Mouse (Mus musculus) midbrain, embryonic 13.5 days (tissue): ENCODE measurements around the gene Nolc1. TPM values are rescaled to one million over a fixed set of nuclear protein-coding genes. Genes with fewer than 3 reads are reported as not detected.

Experiments
- ATAC-seq: fragments of 200-750 bp; cut with Nextera tagmentation; 2 replicates; pipeline ENCODE4 v1.8.0; 2017; ENCODE audit warnings: mild to moderate bottlenecking, moderate TSS enrichment, moderate library complexity
- H3K27ac ChIP-seq: fragments of 300-500 bp; sonication (generic); 2 replicates; pipeline ENCODE4 v1.5.1; 2015; ENCODE audit warnings: inconsistent platforms, mild to moderate bottlenecking, moderate library complexity
- H3K27me3 ChIP-seq: fragments of 300-500 bp; sonication (generic); 2 replicates; pipeline ENCODE4 v1.6.1; 2015; ENCODE audit warnings: mild to moderate bottlenecking, inconsistent platforms
- H3K36me3 ChIP-seq: fragments of 300-500 bp; sonication (generic); 2 replicates; pipeline ENCODE4 v1.6.1; 2015; ENCODE audit warnings: mild to moderate bottlenecking, inconsistent platforms
- H3K4me1 ChIP-seq: fragments of 300-500 bp; sonication (generic); replicated peaks from 2 replicates; pipeline ENCODE4 v1.6.1; 2015; ENCODE audit warnings: inconsistent platforms
- H3K4me2 ChIP-seq: fragments of 300-500 bp; sonication (generic); replicated peaks from 2 replicates; pipeline ENCODE4 v1.6.1; 2015; ENCODE audit warnings: moderate library complexity, mild to moderate bottlenecking, inconsistent platforms
- H3K4me3 ChIP-seq: fragments of 300-500 bp; sonication (generic); replicated peaks from 2 replicates; pipeline ENCODE4 v1.5.1; 2015; ENCODE audit warnings: mild to moderate bottlenecking, inconsistent platforms
- H3K9ac ChIP-seq: fragments of 300-500 bp; sonication (generic); replicated peaks from 2 replicates; pipeline ENCODE4 v1.6.1; 2015; ENCODE audit warnings: mild to moderate bottlenecking, inconsistent platforms
- H3K9me3 ChIP-seq: fragments of 300-500 bp; sonication (generic); 2 replicates; pipeline ENCODE4 v1.6.1; 2016; ENCODE audit warnings: mild to moderate bottlenecking, inconsistent platforms
- WGBS: fragments of 180-500 bp; shearing (Covaris S2); methylation state at CpG from one replicate; pipeline ENCODE4 v1.1.7; 2015; 5-methylcytosine and 5-hydroxymethylcytosine counted together
- polyA plus RNA-seq: library from polyadenylated mRNA; unstranded; fragments of >200 nt; fragmentation: Nextera tagmentation; extraction: Ambion mirVana; gene quantifications from 2 replicates; pipeline ENCODE4 v1.2.1, GENCODE M21; 2015

The Nolc1 gene
- polyA plus RNA-seq, 1 experiment from 2014 or later, result 82.9 TPM

DNA sequence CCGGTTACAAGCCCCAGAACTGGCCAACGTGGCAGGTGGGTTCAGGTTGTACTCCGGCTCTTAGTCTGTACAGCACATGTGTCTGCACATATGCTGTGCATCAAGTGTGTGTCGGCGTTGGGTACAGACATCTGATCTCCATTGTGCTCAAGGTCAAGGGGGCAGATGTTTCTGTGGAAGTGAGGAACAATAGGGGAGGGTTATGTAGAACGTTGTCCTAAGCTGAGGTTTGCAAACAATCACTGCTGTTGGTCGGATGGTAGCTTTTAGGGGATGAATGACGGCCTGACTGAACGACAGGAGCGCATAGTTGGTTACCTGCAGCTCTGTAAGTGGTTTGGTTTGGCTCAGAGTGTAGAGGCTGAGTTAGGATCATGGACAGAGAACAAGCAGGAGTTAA, 7.6 kb upstream of the Nolc1 start:
- Histone ChIP-seq H3K36me3 (peaks cover 93% of the 10 kb centered on the region), H3K4me2 (no peak overlapping the region), H3K4me3 (no peak overlapping the region), H3K9me3 (no peaks in the 10 kb centered on the region), H3K4me1 (no peaks in the 10 kb centered on the region), H3K27ac (no peak overlapping the region), H3K9ac (no peak overlapping the region), H3K27me3 (no peaks in the 10 kb centered on the region)
- 79% methylated on average over 10 of the region's 10 CpGs for WGBS
- ATAC-seq, result no peak

DNA sequence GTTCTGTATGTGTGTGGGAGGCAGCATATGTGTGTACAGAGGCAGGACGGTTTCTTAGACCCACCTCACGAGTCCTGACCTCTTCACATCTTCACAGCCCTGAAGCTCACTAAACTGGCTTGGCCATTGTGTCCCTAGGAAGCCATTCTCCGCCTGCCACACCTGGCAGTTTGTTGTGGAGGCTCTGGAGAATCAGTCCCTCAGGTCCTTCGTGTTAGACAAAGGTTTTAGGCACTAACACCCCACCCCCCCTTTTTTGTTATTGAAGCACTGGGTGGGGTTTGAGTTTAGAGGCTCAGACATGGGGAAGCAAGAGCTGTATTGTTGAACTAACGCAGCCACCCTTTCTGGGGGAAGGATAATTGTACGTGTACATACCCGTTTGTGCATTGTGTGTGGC, 2.4 kb upstream of the Nolc1 start:
- Histone ChIP-seq H3K9ac (no peak overlapping the region), H3K9me3 (no peaks in the 10 kb centered on the region), H3K4me1 (peaks cover 23% of the 10 kb centered on the region), H3K27me3 (no peaks in the 10 kb centered on the region), H3K4me2 (no peak overlapping the region), H3K27ac (no peak overlapping the region), H3K4me3 (no peak overlapping the region), H3K36me3 (peaks cover 53% of the 10 kb centered on the region)
- no peak for ATAC-seq
- WGBS, result 85% methylated on average over 7 of the region's 7 CpGs

DNA sequence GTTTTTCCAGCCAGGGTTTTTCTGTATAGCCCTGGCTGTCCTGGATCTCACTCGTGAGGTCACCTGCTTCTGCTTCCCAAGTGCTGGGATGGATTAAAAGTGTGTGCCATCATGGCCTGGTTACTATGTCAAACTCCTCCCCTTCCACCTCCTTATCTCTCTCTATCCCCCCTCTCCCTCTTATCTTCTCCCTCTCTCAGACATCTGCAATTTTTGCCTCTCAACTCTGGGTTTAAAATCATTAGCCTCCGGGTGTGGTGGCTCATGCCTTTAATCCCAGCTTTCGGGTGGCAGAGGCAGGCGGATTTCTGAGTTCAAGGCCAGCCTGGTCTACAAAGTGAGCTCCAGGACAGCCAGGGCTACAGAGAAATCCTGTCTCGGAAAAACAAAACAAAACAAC, 1.4 kb upstream of the Nolc1 start:
- Histone ChIP-seq H3K9ac (no peak overlapping the region), H3K27ac (no peak overlapping the region), H3K4me1 (peaks cover 26% of the 10 kb centered on the region), H3K4me2 (no peak overlapping the region), H3K4me3 (no peak overlapping the region), H3K9me3 (no peaks in the 10 kb centered on the region), H3K27me3 (no peaks in the 10 kb centered on the region), H3K36me3 (peaks cover 55% of the 10 kb centered on the region)
- ATAC-seq, result no peak
- WGBS, result 97% methylated on average over 5 of the region's 5 CpGs

DNA sequence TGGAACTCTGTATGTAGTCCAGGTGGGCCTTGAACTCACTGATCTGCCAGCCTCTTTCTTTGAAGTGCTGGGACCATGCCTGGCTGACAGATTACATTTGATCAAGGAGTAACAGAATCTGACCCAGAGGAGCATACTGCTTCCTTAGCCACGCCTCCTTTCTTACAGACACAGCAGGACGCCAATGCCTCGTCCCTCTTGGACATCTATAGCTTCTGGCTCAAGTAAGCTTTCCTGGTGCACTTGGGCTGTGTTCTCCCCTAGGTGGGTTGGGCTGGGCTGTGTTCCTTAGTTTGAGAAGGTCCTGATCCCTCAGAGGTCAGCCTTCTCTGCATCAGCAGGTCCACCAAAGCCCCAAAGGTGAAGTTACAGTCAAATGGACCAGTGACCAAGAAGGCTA, 2.9 kb downstream of the Nolc1 start:
- Histone ChIP-seq H3K27ac (no peak overlapping the region), H3K4me3 (no peak overlapping the region), H3K9ac (no peak overlapping the region), H3K4me1 (peaks cover 26% of the 10 kb centered on the region), H3K36me3 (peaks cover 59% of the 10 kb centered on the region), H3K4me2 (no peak overlapping the region), H3K9me3 (no peaks in the 10 kb centered on the region), H3K27me3 (no peaks in the 10 kb centered on the region)
- no peak for ATAC-seq
- WGBS, result 60% methylated on average over 3 of the region's 3 CpGs

DNA sequence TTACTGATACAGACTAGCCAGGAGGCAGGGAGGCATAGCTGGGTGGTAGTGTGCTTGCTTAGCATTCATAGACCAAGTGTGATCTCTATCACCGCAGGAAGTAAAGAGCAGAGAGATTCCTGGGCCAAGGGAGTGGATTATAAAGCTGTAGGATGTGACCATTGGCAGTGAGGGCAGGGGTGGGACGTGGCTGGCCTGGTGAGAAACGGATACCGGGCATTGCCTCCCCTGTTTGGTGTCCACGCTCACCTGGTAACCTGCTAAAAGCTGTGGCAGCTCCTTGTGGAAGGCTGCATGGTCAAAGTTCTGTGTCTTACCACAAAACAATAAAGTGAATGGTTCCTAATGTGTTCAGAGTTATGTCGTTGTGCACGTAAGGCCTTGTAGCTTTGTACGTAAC, 9.5 kb downstream of the Nolc1 start:
- Histone ChIP-seq H3K4me1 (no peaks in the 10 kb centered on the region), H3K27ac (no peak overlapping the region), H3K9me3 (no peaks in the 10 kb centered on the region), H3K4me2 (no peak overlapping the region), H3K9ac (no peak overlapping the region), H3K36me3 (peaks cover 55% of the 10 kb centered on the region), H3K4me3 (no peak overlapping the region), H3K27me3 (no peaks in the 10 kb centered on the region)
- WGBS, result 96% methylated on average over 8 of the region's 8 CpGs
- ATAC-seq, result no peak

DNA sequence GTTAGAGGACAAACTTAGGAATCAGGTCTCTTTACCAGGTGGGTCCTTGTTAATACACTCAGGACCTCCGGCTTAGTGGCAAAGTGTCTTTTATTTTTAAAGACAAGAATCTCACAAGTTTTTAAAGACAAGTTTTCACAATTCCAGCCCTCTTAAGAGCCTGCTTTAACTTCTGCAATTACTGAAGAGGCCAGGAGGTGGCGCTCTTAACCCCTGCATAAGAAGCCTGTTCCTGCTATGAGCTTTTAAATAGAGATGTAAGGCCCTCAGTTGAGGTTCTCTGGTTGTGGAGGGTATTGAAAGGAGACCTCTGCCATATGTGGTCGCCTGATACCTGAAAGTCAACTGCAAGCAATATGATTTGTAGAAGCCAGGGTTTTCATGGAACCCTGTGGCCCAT, 10.7 kb downstream of the Nolc1 start:
- H3K9me3 ChIP-seq, result no peaks in the 10 kb centered on the region
- peaks cover 43% of the 10 kb centered on the region for H3K36me3 ChIP-seq
- H3K4me3 ChIP-seq, result no peak overlapping the region
- H3K4me2 ChIP-seq, result no peak overlapping the region
- H3K4me1 ChIP-seq, result no peaks in the 10 kb centered on the region
- no peak overlapping the region for H3K9ac ChIP-seq
- WGBS, result 55% methylated on average over 3 of the region's 3 CpGs
- H3K27ac ChIP-seq, result no peak overlapping the region
- ATAC-seq, result no peak
- no peaks in the 10 kb centered on the region for H3K27me3 ChIP-seq

DNA sequence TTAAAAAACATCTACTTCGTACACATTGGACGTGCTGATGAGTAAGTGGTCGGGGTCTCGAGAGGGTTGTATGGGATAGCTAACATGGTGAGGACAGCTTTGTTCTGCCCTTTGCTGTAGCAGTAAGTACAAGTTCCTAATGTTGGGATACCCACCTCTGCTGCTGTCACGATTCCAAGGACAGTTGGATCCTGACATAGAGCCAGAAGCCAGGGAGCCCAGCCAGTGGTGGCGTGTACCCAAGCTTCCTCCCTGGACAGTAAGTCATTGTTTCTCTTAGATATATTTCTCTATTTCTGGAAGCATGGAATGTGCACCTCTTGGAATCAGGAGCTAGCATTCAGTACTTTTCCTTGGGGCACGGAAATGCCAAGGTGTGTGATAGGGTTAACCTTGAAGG, 12.2 kb downstream of the Nolc1 start:
- Histone ChIP-seq H3K9ac (no peak overlapping the region), H3K27me3 (no peaks in the 10 kb centered on the region), H3K36me3 (peaks cover 28% of the 10 kb centered on the region), H3K4me1 (no peaks in the 10 kb centered on the region), H3K4me3 (no peak overlapping the region), H3K4me2 (no peak overlapping the region), H3K9me3 (no peaks in the 10 kb centered on the region), H3K27ac (no peak overlapping the region)
- ATAC-seq, result no peak
- WGBS, result 87% methylated on average over 7 of the region's 7 CpGs

DNA sequence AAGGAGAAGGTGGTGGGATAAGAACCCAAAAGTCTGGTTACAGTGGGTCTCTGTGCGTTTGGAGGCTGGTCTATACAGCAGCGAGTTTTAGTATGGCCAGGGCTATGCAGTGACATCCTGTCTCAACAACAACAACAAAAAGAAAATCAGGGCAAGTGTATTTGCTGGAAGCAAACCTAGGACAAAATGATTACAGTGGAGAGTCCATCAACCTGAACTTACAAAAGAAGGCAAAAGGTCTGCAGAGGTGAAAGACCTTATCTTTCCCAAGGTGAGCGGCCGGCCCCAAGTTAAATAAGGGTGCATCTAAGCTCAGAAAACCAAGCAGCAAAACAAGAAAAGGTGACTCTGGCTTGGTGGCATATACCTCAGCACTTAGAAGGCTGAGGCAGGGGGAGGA, 16.0 kb downstream of the Nolc1 start:
- Histone ChIP-seq H3K4me2 (no peak overlapping the region), H3K9me3 (no peaks in the 10 kb centered on the region), H3K4me1 (no peaks in the 10 kb centered on the region), H3K4me3 (no peak overlapping the region), H3K27me3 (no peaks in the 10 kb centered on the region), H3K36me3 (no peaks in the 10 kb centered on the region), H3K27ac (no peak overlapping the region), H3K9ac (no peak overlapping the region)
- no peak for ATAC-seq
- 92% methylated on average over 4 of the region's 4 CpGs for WGBS

DNA sequence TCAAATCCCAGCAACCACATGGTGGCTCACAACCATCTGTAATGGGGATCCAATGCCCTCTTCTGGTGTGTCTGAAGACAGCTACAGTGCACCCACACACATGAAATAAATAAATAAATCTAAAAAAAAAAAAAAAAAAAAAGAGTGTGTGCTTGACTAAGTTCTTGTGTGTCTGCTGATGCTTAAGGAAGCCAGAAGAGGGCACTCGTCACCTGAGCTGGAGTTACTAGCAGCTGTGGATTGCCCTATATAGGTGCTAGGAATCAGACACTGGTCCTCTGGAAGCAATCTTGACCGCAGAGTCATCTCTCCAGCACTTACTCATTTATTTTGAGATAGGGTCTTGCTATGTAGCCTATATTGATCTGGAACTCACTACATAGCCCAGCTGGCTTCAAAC, 18.5 kb downstream of the Nolc1 start:
- Histone ChIP-seq H3K9me3 (no peaks in the 10 kb centered on the region), H3K27me3 (no peaks in the 10 kb centered on the region), H3K36me3 (no peaks in the 10 kb centered on the region), H3K27ac (no peak overlapping the region), H3K4me3 (no peak overlapping the region), H3K9ac (no peak overlapping the region), H3K4me2 (no peak overlapping the region), H3K4me1 (no peaks in the 10 kb centered on the region)
- WGBS, result 89% methylated on average over 2 of the region's 2 CpGs
- no peak for ATAC-seq

DNA sequence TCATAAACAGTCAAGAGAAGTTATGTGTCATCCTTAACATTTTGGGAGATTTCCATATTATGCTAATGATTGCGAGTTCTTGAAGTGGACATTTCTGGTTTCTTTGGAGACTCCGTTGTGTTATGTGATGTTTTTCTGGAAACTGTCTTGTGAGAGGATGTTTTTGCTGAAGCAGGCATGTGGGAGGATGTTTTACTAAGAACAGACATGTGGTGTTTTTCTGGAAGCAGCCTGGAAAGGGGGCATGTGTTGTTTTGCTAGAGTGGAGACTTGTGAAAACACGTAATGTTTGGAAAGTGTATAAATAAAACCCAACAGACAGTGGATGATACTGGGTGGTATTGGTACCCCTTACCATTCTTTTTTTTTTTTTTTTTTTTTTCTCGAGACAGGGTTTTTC, 19.6 kb downstream of the Nolc1 start:
- no peaks in the 10 kb centered on the region for H3K36me3 ChIP-seq
- H3K9me3 ChIP-seq, result no peaks in the 10 kb centered on the region
- H3K4me2 ChIP-seq, result no peak overlapping the region
- no peak overlapping the region for H3K9ac ChIP-seq
- WGBS, result 86% methylated on average over 4 of the region's 4 CpGs
- H3K4me3 ChIP-seq, result no peak overlapping the region
- no peak overlapping the region for H3K27ac ChIP-seq
- H3K4me1 ChIP-seq, result no peaks in the 10 kb centered on the region
- H3K27me3 ChIP-seq, result no peaks in the 10 kb centered on the region
- no peak for ATAC-seq

DNA sequence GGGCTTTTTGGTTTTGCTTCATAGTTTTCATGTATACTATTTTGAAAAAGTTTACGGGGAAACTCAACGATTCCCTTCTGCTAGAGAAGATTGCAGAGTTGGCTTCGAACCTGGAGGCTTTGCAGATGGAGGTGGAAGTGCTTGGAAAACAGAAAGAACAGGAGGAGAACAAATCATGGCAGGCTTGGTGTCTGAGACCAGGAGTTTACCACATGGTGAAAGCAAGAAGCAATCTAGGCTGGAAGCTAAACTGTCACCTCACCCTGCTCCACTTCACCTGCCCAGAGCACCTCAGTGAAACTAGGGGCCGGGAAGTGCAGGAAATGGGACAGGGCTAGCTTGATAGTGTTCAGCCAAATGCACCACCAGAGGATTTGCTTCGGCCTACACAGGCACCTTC, 20.7 kb downstream of the Nolc1 start:
- no peak overlapping the region for H3K9ac ChIP-seq
- H3K4me1 ChIP-seq, result no peaks in the 10 kb centered on the region
- no peak overlapping the region for H3K4me2 ChIP-seq
- no peak overlapping the region for H3K4me3 ChIP-seq
- no peaks in the 10 kb centered on the region for H3K27me3 ChIP-seq
- H3K36me3 ChIP-seq, result no peaks in the 10 kb centered on the region
- no peaks in the 10 kb centered on the region for H3K9me3 ChIP-seq
- no peak overlapping the region for H3K27ac ChIP-seq
- no peak for ATAC-seq
- WGBS, result 85% methylated on average over 5 of the region's 5 CpGs

DNA sequence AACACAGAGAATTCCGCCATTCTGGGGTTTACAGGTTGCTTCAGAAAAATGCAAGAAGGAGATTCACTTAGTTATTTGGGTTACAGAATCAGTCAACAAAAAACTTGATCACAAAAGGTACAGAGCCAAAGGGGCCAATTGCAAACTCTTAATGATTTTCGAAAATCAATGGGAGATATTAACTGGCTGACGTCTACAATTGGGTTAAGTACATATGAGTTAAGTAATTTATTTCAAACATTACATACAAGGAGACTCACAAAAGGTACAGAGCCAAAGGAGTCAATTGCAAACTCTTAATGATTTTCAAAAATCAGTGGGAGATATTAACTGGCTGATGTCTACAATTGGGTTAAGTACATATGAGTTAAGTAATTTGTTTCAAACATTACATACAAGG, 23.9 kb downstream of the Nolc1 start:
- Histone ChIP-seq H3K36me3 (no peaks in the 10 kb centered on the region), H3K9ac (no peak overlapping the region), H3K4me2 (no peak overlapping the region), H3K4me3 (no peak overlapping the region), H3K4me1 (no peaks in the 10 kb centered on the region), H3K27ac (no peak overlapping the region), H3K27me3 (no peaks in the 10 kb centered on the region), H3K9me3 (no peaks in the 10 kb centered on the region)
- 89% methylated on average over 3 of the region's 3 CpGs for whole genome bisulfite sequencing
- no peak for ATAC-seq

DNA sequence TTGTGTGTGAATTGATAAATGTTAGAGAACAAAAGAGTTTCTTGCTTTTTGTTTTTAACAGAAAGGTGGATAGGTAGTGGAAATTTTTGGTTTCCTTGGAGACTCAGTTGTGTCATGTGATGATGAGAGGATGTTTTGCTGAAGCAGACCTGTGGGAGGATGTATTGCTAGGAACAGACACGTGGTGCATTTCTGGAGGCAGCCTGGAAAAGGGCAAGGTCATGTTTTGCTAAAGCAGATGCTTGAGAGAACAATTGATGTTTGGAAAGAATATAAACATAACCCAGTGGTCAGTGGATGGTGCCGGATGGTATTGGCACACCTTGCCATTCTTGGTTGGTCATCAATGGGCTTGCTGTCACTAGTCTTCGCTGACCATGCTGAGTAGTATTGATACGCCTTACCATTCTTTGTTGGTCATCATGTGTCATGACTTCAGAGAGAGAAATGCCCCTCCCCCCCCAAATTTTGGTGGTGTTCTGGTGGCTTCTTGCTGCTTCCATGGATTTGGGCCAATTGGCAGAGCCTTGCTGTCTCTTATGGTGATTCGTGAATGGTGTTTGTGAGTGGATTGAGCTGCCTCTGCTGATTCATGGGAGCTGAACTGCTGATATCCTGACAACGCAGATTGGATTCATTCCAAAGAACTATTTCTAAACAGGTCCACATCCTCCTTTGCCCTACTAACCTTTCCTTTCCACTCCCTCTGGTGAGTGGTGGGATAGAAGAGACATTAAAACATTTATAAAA, 27.9 kb downstream of the Nolc1 start:
- H3K9me3 ChIP-seq, result no peaks in the 10 kb centered on the region
- H3K27me3 ChIP-seq, result no peaks in the 10 kb centered on the region
- H3K27ac ChIP-seq, result no peak overlapping the region
- no peaks in the 10 kb centered on the region for H3K4me1 ChIP-seq
- 85% methylated on average over 6 of the region's 6 CpGs for WGBS
- no peak overlapping the region for H3K4me3 ChIP-seq
- no peak for ATAC-seq
- H3K9ac ChIP-seq, result no peak overlapping the region
- no peaks in the 10 kb centered on the region for H3K36me3 ChIP-seq
- no peak overlapping the region for H3K4me2 ChIP-seq
